Mouse (Mus musculus) kidney, adult 2 months (tissue): ENCODE measurements around the gene Tlr2. TPM values are rescaled to one million over a fixed set of nuclear protein-coding genes. Genes with fewer than 3 reads are reported as not detected.
"Not testable (repeated sequence)": the region's sequence is repeated elsewhere in the genome, so short reads cannot be mapped to it uniquely, and the experiment has no call there.

Experiments
- DNase-seq: peaks from one replicate; pipeline ENCODE4 v3.0.0; 2021
- H3K27ac ChIP-seq: fragments of 200-500 bp; 2 replicates; pipeline ENCODE4 v1.5.1; 2012; ENCODE audit warnings: low read depth, low read length, control low read depth, inconsistent platforms; ENCODE audit not compliant: insufficient read depth
- H3K27me3 ChIP-seq: fragments of 200-500 bp; replicated peaks from 2 replicates; pipeline ENCODE4 v1.6.1; 2012; ENCODE audit warnings: mild to moderate bottlenecking, moderate library complexity, low read length, inconsistent platforms; ENCODE audit not compliant: control insufficient read depth, insufficient read depth
- H3K36me3 ChIP-seq: fragments of 200-500 bp; 2 replicates; pipeline ENCODE4 v1.6.1; 2012; ENCODE audit warnings: mild to moderate bottlenecking, moderate library complexity, low read length, inconsistent platforms; ENCODE audit not compliant: control insufficient read depth, insufficient read depth
- H3K4me1 ChIP-seq: fragments of 200-500 bp; 2 replicates; pipeline ENCODE4 v1.6.1; 2011; ENCODE audit warnings: low read length; ENCODE audit not compliant: control insufficient read depth, insufficient read depth
- H3K4me3 ChIP-seq: fragments of 200-500 bp; 2 replicates; pipeline ENCODE4 v1.5.1; 2011; ENCODE audit warnings: mild to moderate bottlenecking, low read depth, low read length, control low read depth; ENCODE audit not compliant: insufficient read depth
- CTCF ChIP-seq: fragments of 200-500 bp; conservative IDR thresholded peaks from 2 replicates; pipeline ENCODE4 v1.5.1; 2011; ENCODE audit warnings: low read depth, mild to moderate bottlenecking, control low read depth, low read length, moderate library complexity, mixed read lengths; ENCODE audit not compliant: insufficient read depth, insufficient read length
- POLR2A ChIP-seq: fragments of 200-500 bp; IDR thresholded peaks from one replicate; pipeline ENCODE4 v1.6.1; 2011; ENCODE audit warnings: low read depth, low read length, control low read depth
- WGBS: fragments of 180-500 bp; shearing (Covaris S2); methylation state at CpG from one replicate; pipeline ENCODE4 v1.1.7; 2018; 5-methylcytosine and 5-hydroxymethylcytosine counted together
- polyA plus RNA-seq: library from polyadenylated mRNA; depleted of rRNA; stranded (reverse); fragments of >200 nt; gene quantifications from 2 replicates; pipeline ENCODE4 v1.2.3, GENCODE M21; 2012; rRNA removed

The Tlr2 gene
- polyA plus RNA-seq, result 1.9 and 2.1 TPM in 2 replicates

DNA sequence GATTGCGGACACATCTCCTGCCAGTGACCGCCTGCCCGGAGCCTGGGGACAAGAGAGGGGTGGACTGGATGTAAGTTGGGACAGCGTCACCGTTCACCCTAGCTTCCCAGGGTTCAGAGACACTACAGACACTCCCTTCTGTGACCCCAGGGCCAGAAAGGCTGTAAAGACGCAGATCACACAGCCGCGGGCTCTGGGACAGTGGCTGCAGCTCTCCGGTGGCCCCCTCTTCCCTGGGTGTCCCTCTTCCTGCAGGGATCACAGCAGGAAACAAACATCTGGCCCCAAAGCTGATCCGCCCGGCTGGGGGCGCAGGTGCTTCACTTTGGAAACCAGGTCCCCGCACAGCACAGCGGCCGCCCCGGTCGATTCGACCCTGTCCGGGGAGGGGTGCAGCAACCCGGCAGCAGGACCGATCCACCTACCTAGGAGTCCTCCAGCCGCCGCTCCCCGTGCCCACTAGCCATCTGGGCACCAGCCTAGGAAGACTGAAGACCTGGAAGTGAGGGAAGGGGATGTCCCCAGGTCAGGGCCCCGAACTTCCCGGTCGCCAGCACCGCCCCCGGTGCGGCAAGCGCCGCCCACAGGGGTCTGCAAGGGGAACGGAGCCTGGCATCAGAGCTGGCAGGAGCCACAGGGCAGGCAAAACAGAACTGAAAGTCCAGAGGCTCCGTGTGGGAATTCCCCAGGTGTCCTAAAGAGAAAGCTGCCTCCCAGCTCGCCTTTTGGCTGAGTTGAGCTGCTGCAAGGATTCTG, at the start of gene Tlr2:
Gene Tlr2 (minus strand): TSS at position 673 of the 756 bp plus-strand sequence.
- H3K27me3 ChIP-seq, result no peaks in the 10 kb centered on the region
- peak; percentile 75 for DNase-seq
- no peaks in the 10 kb centered on the region for H3K4me1 ChIP-seq
- 1% methylated on average over 35 of the region's 35 CpGs for WGBS
- peak within 1 kb of the TSS; percentile 56 for H3K4me3 ChIP-seq
- peak; percentile 52 for TF ChIP-seq CTCF
- TF ChIP-seq POLR2A, result no peak
- peak within 1 kb of the TSS; percentile 4; the same call in 1 of the 2 replicates for H3K27ac ChIP-seq
- no peaks in the 10 kb centered on the region for H3K36me3 ChIP-seq

DNA sequence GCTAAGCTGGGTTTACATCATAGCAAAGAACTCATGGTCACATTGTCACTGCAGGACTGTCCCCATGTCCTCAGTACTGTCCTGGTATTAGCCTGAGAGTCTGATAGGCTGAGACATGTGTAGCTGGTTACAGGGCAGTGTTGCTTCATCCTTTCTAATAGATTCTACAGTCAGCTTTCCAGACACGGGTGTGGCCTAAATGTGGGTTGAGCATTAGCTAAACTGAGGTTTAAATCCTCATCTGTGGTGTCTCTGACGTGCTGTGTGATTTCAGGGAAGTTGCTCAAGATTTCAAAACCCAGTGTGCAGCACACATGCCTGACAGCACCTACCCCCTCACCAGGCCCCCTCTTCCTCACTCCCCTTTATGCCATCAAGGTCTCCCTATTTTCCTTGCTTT, 43.6 kb upstream of the Tlr2 start:
- no peak overlapping the region for H3K27ac ChIP-seq
- H3K36me3 ChIP-seq, result no peaks in the 10 kb centered on the region
- H3K4me3 ChIP-seq, result no peak overlapping the region
- no peaks in the 10 kb centered on the region for H3K27me3 ChIP-seq
- H3K4me1 ChIP-seq, result no peaks in the 10 kb centered on the region
- WGBS, result 66% methylated on average over 2 of the region's 2 CpGs
- DNase-seq, result no peak
- TF ChIP-seq CTCF (no peak), POLR2A (no peak)

DNA sequence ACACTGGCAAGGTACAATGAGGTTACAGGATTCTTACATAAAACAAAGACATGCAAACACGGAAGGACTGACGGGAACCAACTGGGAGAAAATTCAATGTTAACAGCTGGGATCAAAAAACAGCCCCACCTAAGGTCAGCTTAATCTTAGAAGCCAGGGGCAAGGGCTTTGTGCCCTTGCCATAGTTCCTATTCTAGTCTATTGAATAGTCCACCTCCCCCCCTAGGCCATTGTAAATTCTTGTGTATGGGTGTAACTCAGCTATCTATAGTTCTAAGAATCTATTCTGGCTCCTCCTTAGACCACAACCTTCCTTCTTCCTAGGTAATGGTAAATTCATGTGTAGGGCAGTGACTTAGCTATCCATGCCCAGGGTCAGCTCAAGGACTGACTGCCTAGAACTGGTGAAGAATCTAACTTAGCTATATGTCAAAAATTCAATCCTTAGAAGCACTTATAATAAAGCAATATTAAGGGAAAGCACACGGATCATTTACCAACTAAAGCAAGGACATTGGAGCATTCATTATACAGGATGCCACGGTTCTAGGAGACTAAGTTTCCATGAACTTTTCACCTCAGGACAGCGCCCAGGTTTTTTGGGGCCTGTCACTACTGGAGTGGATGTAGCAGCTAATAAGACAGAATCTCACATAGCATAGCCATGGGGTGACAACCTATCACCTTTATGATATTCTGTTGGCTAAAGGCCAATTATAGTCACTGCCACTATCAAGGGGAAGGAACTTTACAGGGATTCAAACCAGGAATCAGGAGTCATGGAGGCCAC, 37.9 kb upstream of the Tlr2 start:
- H3K4me1 ChIP-seq, H3K27ac ChIP-seq, H3K27me3 ChIP-seq, DNase-seq, H3K36me3 ChIP-seq, H3K4me3 ChIP-seq: not testable (repeated sequence)
- WGBS, result 85% methylated on average over 5 of the region's 5 CpGs

GRCm38 (mm10) chr3:83878801-83879200, 37.2 kb upstream of the Tlr2 start:
- no peak overlapping the region for H3K4me3 ChIP-seq
- 91% methylated on average over 4 of the region's 4 CpGs for WGBS
- H3K27ac ChIP-seq, result no peak overlapping the region
- no peaks in the 10 kb centered on the region for H3K27me3 ChIP-seq
- no peaks in the 10 kb centered on the region for H3K4me1 ChIP-seq
- no peak for TF ChIP-seq CTCF
- no peak for TF ChIP-seq POLR2A
- DNase-seq, result no peak
- no peaks in the 10 kb centered on the region for H3K36me3 ChIP-seq

DNA sequence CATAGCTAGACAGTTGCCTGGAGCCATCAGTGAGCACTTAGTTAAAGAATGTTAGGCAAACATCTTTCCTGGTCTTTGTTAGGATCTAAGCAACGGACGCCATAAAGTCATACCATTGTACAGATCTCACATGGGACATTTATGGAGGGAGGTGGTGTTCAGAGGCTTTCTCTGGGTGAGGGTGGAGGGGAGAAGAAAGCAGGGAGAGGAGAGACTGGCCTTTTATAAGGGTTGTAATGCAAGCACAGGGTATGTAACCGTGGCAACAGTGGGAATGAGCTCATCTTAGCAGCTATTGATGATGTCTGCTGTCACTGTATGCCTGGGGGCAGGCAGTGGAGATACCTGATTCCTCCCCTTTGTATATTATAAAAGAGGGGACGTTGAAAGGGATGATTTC, 34.7 kb upstream of the Tlr2 start:
- H3K4me3 ChIP-seq, result no peak overlapping the region
- DNase-seq, result no peak
- no peaks in the 10 kb centered on the region for H3K27me3 ChIP-seq
- no peaks in the 10 kb centered on the region for H3K4me1 ChIP-seq
- WGBS, result 83% methylated on average over 4 of the region's 4 CpGs
- TF ChIP-seq CTCF (no peak), POLR2A (no peak)
- H3K27ac ChIP-seq, result no peak overlapping the region
- H3K36me3 ChIP-seq, result no peaks in the 10 kb centered on the region

DNA sequence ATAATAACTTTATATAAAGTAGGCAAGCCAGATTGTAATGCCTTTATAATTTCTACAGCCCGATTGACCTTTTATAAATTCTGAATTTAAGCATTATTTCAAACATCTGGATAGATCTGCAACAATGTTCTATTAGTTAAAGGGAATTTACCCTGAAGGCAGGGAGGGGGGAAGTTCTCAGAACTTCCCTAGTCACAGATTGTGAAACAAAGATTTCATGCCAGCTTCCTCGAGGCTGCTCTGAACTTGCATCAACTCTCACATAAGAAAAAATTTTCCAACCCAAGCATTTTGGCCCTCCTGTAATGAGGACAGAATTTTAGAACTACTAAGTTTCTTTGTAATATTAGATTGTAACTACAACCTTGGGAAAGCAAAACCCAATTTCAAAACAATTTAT, 33.5 kb upstream of the Tlr2 start:
- not testable (repeated sequence) for H3K27ac ChIP-seq, H3K4me3 ChIP-seq, H3K4me1 ChIP-seq, DNase-seq, H3K36me3 ChIP-seq, H3K27me3 ChIP-seq
- 91% methylated on average over 2 of the region's 2 CpGs for WGBS

- H3K36me3 ChIP-seq, H3K4me1 ChIP-seq, H3K27ac ChIP-seq, DNase-seq, H3K27me3 ChIP-seq, H3K4me3 ChIP-seq: not testable (repeated sequence)
- WGBS, result 94% methylated on average over 2 of the region's 2 CpGs
These were observed 31.3 kb upstream of the Tlr2 start for GRCm38 (mm10) chr3:83872853-83873252.

DNA sequence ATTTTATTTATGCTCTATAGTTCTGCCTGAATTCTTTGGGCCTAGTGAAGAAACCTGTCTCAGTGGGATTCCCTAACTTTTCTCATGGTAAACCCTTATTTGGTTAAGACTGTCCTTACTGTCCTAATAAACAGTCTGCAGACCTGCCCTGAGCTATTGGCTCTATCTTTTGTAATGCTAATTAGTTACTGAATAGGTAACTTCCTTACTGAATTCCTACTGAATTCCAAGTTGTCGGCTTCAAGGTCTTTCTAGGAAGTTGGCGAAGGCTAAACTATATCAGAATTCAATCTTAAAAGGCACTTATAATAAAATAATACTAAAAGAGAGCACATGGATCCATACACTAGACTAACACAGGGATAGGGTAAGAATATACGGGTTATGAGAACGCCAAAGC, 30.4 kb upstream of the Tlr2 start:
- H3K27ac ChIP-seq, H3K4me1 ChIP-seq, H3K4me3 ChIP-seq, H3K27me3 ChIP-seq, DNase-seq, H3K36me3 ChIP-seq: not testable (repeated sequence)
- WGBS, result 94% methylated on average over 4 of the region's 4 CpGs

- not testable (repeated sequence) for H3K4me1 ChIP-seq, H3K36me3 ChIP-seq, H3K27ac ChIP-seq, H3K4me3 ChIP-seq, H3K27me3 ChIP-seq, DNase-seq
- 88% methylated on average over 7 of the region's 7 CpGs for WGBS
These were observed 30.0 kb upstream of the Tlr2 start for GRCm38 (mm10) chr3:83871559-83871958.
